Mouse (Mus musculus): ENCODE measurements at regions not wholly inside any gene's neighbourhood (a gene's known extent, or its start where the extent isn't known, plus 50 kb on each side); places are given as distances from the start of the nearest gene placed in this dataset.

- TF ChIP-seq POLR2A (IDR thresholded peaks at IDR 0.05; ENCODE audit: borderline replicate concordance, control insufficient read depth, low read depth, low read length) (no peak), CTCF (IDR thresholded peaks at IDR 0.05; ENCODE audit: control insufficient read depth, insufficient read depth, low read length) (no peak)
Measured at GRCm38 (mm10) chr17:83959159-83959848, 111.5 kb upstream of the Haao start.
